Mouse (Mus musculus) thymus, adult 2 months (tissue): ENCODE data around the gene Mrps5.

Experiments
- CTCF ChIP-seq: fragments of 200-500 bp; IDR thresholded peaks from 2 replicates; pipeline ENCODE4 v1.5.1; 2012; ENCODE audit warnings: mild to moderate bottlenecking, control low read depth, low read length, moderate library complexity, borderline replicate concordance; ENCODE audit not compliant: control insufficient read depth, poor library complexity, insufficient read depth; ENCODE audit errors: extremely low read depth
- POLR2A ChIP-seq: fragments of 200-500 bp; IDR thresholded peaks from 2 replicates; pipeline ENCODE4 v1.6.1; 2012; ENCODE audit warnings: mild to moderate bottlenecking, low read length, control low read depth, moderate library complexity; ENCODE audit not compliant: control insufficient read depth, poor library complexity, insufficient read depth; ENCODE audit errors: extremely low read depth

DNA sequence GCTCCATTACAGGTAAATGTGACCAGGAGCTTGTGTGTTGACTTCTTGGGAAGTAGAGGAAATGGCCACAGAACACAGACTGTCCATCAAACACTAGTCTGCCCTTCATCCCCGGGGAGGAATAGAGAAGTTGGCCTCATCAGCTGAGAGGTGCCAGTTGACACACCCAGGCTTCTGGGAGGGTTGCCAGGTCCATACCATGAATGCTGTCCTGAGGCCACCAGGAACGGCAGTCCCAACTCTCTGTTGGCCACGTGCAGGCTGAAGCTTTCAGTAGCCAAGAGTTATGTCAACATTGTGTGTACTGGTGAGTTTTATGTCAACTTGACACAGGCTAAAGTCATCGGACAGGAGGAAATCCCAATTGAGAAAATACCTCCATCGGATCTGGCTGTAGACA lies 59.9 kb downstream of the Mrps5 start:
- no peak for TF ChIP-seq POLR2A
- no peak for TF ChIP-seq CTCF
